Mouse (Mus musculus) ES-Bruce4 (cell line): ENCODE results near the gene Nkx2-9. TPM values are rescaled to one million over a fixed set of nuclear protein-coding genes. Genes with fewer than 3 reads are reported as not detected.

Source experiments
- H3K27ac ChIP-seq: 2 replicates; pipeline ENCODE4 v1.5.1; 2012; ENCODE audit warnings: low read length, inconsistent platforms; ENCODE audit not compliant: insufficient read depth
- H3K27me3 ChIP-seq: 2 replicates; pipeline ENCODE4 v1.6.1; 2012; ENCODE audit warnings: mild to moderate bottlenecking, low read length, inconsistent platforms; ENCODE audit not compliant: control insufficient read depth, poor library complexity, insufficient read depth, severe bottlenecking
- H3K36me3 ChIP-seq: 2 replicates; pipeline ENCODE4 v1.6.1; 2012; ENCODE audit warnings: inconsistent platforms, mild to moderate bottlenecking, low read length, moderate library complexity; ENCODE audit not compliant: control insufficient read depth, poor library complexity, insufficient read depth, severe bottlenecking
- H3K4me1 ChIP-seq: one replicate; pipeline ENCODE4 v1.8.1; 2011; ENCODE audit warnings: low read length; ENCODE audit not compliant: control insufficient read depth, insufficient read depth
- H3K4me3 ChIP-seq: 2 replicates; pipeline ENCODE4 v1.5.1; 2011; ENCODE audit warnings: low read depth, mild to moderate bottlenecking, low read length
- H3K9ac ChIP-seq: 2 replicates; pipeline ENCODE4 v1.6.1; 2012; ENCODE audit warnings: low read depth, mild to moderate bottlenecking, inconsistent platforms; ENCODE audit not compliant: poor library complexity, severe bottlenecking
- H3K9me3 ChIP-seq: replicated peaks from 2 replicates; pipeline ENCODE4 v1.6.1; 2012; ENCODE audit warnings: mild to moderate bottlenecking, low read length, inconsistent platforms; ENCODE audit not compliant: control insufficient read depth, poor library complexity, insufficient read depth, severe bottlenecking
- CTCF ChIP-seq: IDR thresholded peaks from one replicate; pipeline ENCODE4 v1.8.1; 2011; ENCODE audit warnings: low read depth, low read length
- EP300 ChIP-seq: IDR thresholded peaks from 2 replicates; pipeline ENCODE4 v1.6.1; 2011; ENCODE audit warnings: low read depth, low read length; ENCODE audit not compliant: insufficient read depth
- POLR2A ChIP-seq: IDR thresholded peaks from one replicate; pipeline ENCODE4 v1.8.1; 2011; ENCODE audit warnings: low read length; ENCODE audit not compliant: insufficient read depth
- polyA plus RNA-seq: library from polyadenylated mRNA; stranded (reverse); fragments of >200 nt; gene quantifications from 2 replicates; pipeline ENCODE4 v1.2.4, GENCODE M21; 2011; ENCODE audit warnings: low read depth; ENCODE audit not compliant: missing spikeins, insufficient read depth, insufficient read length

Gene Nkx2-9
- polyA plus RNA-seq: 1.2 and 1.9 TPM in 2 replicates

GRCm38 (mm10) chr12:56612761-56613437 lies at the start of gene Nkx2-9:
Nkx2-9 (minus strand) TSS chr12:56613284.
- Histone ChIP-seq H3K4me1 (no peaks in the 10 kb centered on the region), H3K27me3 (peaks cover 20% of the 10 kb centered on the region), H3K4me3 (peak within 1 kb of the TSS; percentile 46), H3K27ac (no peak within 1 kb of the TSS), H3K9ac (peak within 1 kb of the TSS; percentile 12), H3K9me3 (no peaks in the 10 kb centered on the region), H3K36me3 (no peaks in the 10 kb centered on the region)
- no peak for TF ChIP-seq EP300
- TF ChIP-seq CTCF: no peak
- TF ChIP-seq POLR2A: no peak

GRCm38 (mm10) chr12:56637181-56637566 lies 24.1 kb upstream of the Nkx2-9 start:
- Histone ChIP-seq H3K27me3 (no peaks in the 10 kb centered on the region), H3K4me3 (no peak overlapping the region)

GRCm38 (mm10) chr12:56636534-56637180 lies 23.6 kb upstream of the Nkx2-9 start:
- Histone ChIP-seq H3K27ac (no peak overlapping the region), H3K27me3 (no peaks in the 10 kb centered on the region), H3K4me3 (no peak overlapping the region)

More at GRCm38 (mm10) chr12:56637181-56637566, 24.1 kb upstream of the Nkx2-9 start:
- H3K36me3 ChIP-seq: no peaks in the 10 kb centered on the region
- no peaks in the 10 kb centered on the region for H3K9me3 ChIP-seq
- H3K9ac ChIP-seq: no peak overlapping the region
- TF ChIP-seq POLR2A (no peak), CTCF (no peak), EP300 (no peak)
- no peak overlapping the region for H3K27ac ChIP-seq
- H3K4me1 ChIP-seq: no peaks in the 10 kb centered on the region

GRCm38 (mm10) chr12:56616088-56616487 lies 3.0 kb upstream of the Nkx2-9 start:
- TF ChIP-seq CTCF (no peak), POLR2A (no peak), EP300 (no peak)

More at GRCm38 (mm10) chr12:56636534-56637180, 23.6 kb upstream of the Nkx2-9 start:
- Histone ChIP-seq H3K36me3 (no peaks in the 10 kb centered on the region), H3K4me1 (no peaks in the 10 kb centered on the region), H3K9ac (no peak overlapping the region), H3K9me3 (no peaks in the 10 kb centered on the region)
- TF ChIP-seq CTCF: peak; percentile 29
- no peak for TF ChIP-seq EP300

GRCm38 (mm10) chr12:56615391-56615790 lies 2.3 kb upstream of the Nkx2-9 start:
- Histone ChIP-seq H3K36me3 (no peaks in the 10 kb centered on the region), H3K9me3 (no peaks in the 10 kb centered on the region), H3K4me3 (no peak overlapping the region), H3K27me3 (peaks cover 13% of the 10 kb centered on the region), H3K9ac (no peak overlapping the region), H3K4me1 (no peaks in the 10 kb centered on the region), H3K27ac (no peak overlapping the region)
- TF ChIP-seq POLR2A (no peak), CTCF (no peak), EP300 (no peak)

More at GRCm38 (mm10) chr12:56616088-56616487, 3.0 kb upstream of the Nkx2-9 start:
- no peaks in the 10 kb centered on the region for H3K4me1 ChIP-seq
- H3K9me3 ChIP-seq: no peaks in the 10 kb centered on the region
- H3K27ac ChIP-seq: no peak overlapping the region
- H3K36me3 ChIP-seq: no peaks in the 10 kb centered on the region
- no peak overlapping the region for H3K4me3 ChIP-seq
- no peak overlapping the region for H3K9ac ChIP-seq
- H3K27me3 ChIP-seq: peaks cover 10% of the 10 kb centered on the region

GRCm38 (mm10) chr12:56614513-56614912 lies 1.4 kb upstream of the Nkx2-9 start:
- Histone ChIP-seq H3K27ac (no peak overlapping the region), H3K27me3 (peaks cover 17% of the 10 kb centered on the region), H3K9me3 (no peaks in the 10 kb centered on the region), H3K4me1 (no peaks in the 10 kb centered on the region), H3K4me3 (no peak overlapping the region), H3K9ac (no peak overlapping the region), H3K36me3 (no peaks in the 10 kb centered on the region)
- TF ChIP-seq CTCF (no peak), EP300 (0 out of 2 replicates have a peak, but pooled peaks have one; percentile 35)
